Mouse (Mus musculus): ENCODE data around the gene Kcnq2. TPM values are rescaled to one million over a fixed set of nuclear protein-coding genes. Genes with fewer than 3 reads are reported as not detected.

Gene Kcnq2
- polyA plus RNA-seq, 1 experiment from 2014 or later, result 1.8 TPM

DNA sequence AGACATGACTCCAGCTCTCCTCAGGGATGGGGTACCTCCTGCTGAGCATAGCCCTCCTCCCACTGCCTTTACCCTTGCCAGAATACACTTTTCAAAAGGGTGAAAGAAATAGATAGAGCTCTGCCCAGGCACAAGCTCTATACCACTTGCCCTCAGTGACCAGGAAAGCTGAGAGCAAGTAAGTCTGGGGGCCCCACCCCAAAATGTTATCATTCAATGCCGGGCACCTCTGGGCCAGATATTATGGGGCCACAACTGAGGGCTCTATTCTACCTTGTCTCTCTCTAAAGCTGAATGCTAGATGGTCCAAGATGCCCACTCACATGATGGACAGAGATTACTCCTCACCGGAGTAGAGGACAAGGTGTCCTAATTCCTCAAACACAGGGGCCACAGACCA, 55.6 kb downstream of the Kcnq2 start:
- Histone ChIP-seq H3K27me3 (replicated peaks; ENCODE audit: low read depth, poor library complexity, severe bottlenecking) (peaks cover 9% of the 10 kb centered on the region; the same call in 1 of the 2 replicates), H3K4me3 (no peak overlapping the region), H3K9me3 (no peaks in the 10 kb centered on the region), H3K27ac (replicated peaks) (no peak overlapping the region), H3K4me1 (peaks cover 12% of the 10 kb centered on the region), H3K36me3 (replicated peaks) (no peaks in the 10 kb centered on the region)
- DNase-seq (ENCODE audit: low spot score), result no peak
- 92% methylated on average over 2 of the region's 2 CpGs for WGBS

DNA sequence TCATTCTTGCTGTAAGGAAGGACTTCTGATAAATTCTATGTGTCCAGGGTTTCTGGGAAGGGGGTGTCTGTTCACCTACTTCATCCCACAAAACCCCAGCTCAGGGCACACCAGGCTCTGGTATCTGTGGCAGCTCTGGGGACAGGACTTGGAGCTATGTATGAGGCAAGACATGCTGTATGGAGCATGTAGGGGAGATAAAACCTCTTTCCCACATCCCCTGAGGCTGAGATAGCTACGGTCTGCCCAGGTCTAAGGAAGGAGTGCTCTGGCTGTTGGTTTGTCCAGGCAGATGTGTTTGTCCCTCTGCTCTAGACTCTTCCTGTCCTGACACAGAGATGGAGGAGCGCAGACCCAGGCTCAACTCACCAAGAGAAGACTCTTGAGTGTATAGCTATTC, 56.2 kb downstream of the Kcnq2 start:
- WGBS, result 86% methylated on average over 2 of the region's 2 CpGs
- no peaks in the 10 kb centered on the region for H3K9me3 ChIP-seq
- peaks cover 9% of the 10 kb centered on the region; the same call in 1 of the 2 replicates for H3K27me3 ChIP-seq (replicated peaks; ENCODE audit: low read depth, poor library complexity, severe bottlenecking)
- H3K4me1 ChIP-seq, result peaks cover 12% of the 10 kb centered on the region
- no peak for DNase-seq (ENCODE audit: low spot score)
- no peak overlapping the region for H3K27ac ChIP-seq (replicated peaks)
- no peaks in the 10 kb centered on the region for H3K36me3 ChIP-seq (replicated peaks)
- H3K4me3 ChIP-seq, result no peak overlapping the region

DNA sequence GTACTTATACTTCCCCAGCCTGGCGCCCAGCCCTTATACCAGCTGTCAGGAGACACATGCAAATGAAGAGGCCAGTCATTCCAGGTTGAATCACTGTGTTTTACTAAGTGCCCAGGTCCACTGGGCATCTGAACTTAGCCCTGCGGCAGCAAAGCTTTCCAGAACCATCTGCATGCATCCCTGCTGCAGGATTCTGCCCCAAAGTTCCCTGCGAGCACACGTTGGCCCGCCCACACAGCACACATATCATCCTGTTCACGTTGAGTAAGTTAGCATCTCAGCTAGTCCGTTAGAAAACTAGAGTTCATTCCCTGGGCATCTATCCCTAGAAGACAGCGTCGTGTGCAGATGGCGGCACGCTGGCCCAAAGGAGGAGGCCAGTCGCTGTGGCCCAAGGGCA, 59.6 kb downstream of the Kcnq2 start:
- H3K27ac ChIP-seq (replicated peaks), result no peak overlapping the region
- 87% methylated on average over 12 of the region's 12 CpGs for WGBS
- H3K9me3 ChIP-seq, result no peaks in the 10 kb centered on the region
- H3K4me3 ChIP-seq, result no peak overlapping the region
- peaks cover 7% of the 10 kb centered on the region; the same call in 1 of the 2 replicates for H3K4me1 ChIP-seq
- DNase-seq (ENCODE audit: low spot score), result no peak
- H3K27me3 ChIP-seq (replicated peaks; ENCODE audit: low read depth, poor library complexity, severe bottlenecking), result no peaks in the 10 kb centered on the region
- H3K36me3 ChIP-seq (replicated peaks), result no peaks in the 10 kb centered on the region

DNA sequence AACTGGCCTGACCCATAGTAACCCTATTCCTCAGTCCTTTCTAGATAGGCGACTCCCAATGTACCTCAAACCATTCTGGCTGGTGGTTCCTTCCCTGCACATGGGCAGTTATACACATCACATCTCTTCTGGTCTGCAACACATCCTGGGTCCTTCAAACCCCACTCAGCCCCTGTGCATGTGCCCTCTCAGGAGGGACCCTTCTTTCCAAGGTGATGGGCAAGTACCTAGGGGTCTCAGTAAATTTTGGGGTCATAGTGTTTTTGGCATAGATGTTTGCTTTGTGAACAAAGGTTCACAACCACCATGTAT, 62.7 kb downstream of the Kcnq2 start:
- no peak overlapping the region for H3K27ac ChIP-seq (replicated peaks)
- WGBS, result 7% methylated on average over 1 of the region's 1 CpGs
- H3K9me3 ChIP-seq, result no peaks in the 10 kb centered on the region
- DNase-seq (ENCODE audit: low spot score), result no peak
- no peaks in the 10 kb centered on the region for H3K27me3 ChIP-seq (replicated peaks; ENCODE audit: low read depth, poor library complexity, severe bottlenecking)
- H3K36me3 ChIP-seq (replicated peaks), result no peaks in the 10 kb centered on the region
- no peak overlapping the region for H3K4me3 ChIP-seq
- H3K4me1 ChIP-seq, result peaks cover 7% of the 10 kb centered on the region; the same call in 1 of the 2 replicates

DNA sequence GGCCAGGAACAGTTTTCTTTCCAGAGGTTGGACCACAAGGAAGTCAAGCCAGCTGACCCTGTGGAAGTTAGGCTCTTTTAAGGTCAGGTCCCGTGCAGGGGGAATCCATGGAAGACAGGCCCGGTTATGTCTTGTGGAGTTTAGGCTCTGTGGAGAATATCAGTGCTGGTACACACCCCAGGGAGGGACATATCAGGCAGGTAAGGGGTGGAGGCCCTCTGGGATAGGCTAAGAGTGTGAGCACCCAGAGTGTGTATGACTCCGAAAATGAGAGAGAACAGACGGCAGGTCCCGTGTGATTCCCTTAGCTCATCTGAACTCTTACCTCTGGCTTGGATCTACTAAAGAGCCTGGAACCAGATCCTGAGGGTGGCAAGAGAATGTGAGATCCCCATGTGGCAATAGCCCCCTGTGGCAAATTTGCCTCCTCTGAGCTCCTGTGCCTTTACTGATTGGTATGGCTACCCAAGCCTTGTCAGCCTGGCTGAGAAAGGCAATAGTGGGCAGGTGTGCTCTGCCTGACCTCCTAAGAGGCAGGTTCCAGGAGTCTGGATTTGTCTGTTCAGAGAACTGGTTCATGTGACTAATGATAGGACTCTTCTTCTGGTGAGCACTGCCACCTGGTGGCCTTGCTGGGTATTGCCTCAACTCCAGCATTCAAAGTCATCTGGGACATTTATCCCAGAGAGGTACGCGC, 63.2 kb downstream of the Kcnq2 start:
- 66% methylated on average over 7 of the region's 7 CpGs for WGBS
- H3K4me3 ChIP-seq, result no peak overlapping the region
- H3K27me3 ChIP-seq (replicated peaks; ENCODE audit: low read depth, poor library complexity, severe bottlenecking), result no peaks in the 10 kb centered on the region

DNA sequence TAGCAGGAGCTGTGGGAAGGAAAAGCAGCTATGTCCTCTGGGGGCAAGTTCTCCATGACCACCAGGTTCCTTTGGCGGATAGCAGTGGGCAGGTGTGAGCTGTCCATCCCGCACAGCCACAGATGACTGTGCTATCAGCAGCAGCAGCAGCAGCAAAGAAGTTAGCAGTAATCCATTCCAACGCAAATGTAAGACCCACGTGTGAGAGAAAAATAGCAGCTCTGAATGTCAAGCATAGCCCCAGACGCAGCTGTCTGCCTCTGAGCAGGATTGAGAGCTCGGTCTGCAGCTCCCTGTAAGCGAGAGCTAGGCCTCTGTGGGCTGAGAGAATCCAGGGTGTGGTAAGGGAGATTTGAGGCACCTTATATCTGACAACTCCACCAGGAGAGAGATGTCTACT, 65.0 kb downstream of the Kcnq2 start:
- H3K4me1 ChIP-seq, result no peaks in the 10 kb centered on the region
- no peak overlapping the region for H3K4me3 ChIP-seq
- no peaks in the 10 kb centered on the region for H3K9me3 ChIP-seq
- DNase-seq (ENCODE audit: low spot score), result no peak
- no peak overlapping the region for H3K27ac ChIP-seq (replicated peaks)
- no peaks in the 10 kb centered on the region for H3K27me3 ChIP-seq (replicated peaks; ENCODE audit: low read depth, poor library complexity, severe bottlenecking)
- WGBS, result 62% methylated on average over 7 of the region's 7 CpGs
- H3K36me3 ChIP-seq (replicated peaks), result no peaks in the 10 kb centered on the region

More for the DNA sequence above, 63.2 kb downstream of the Kcnq2 start:
- DNase-seq (ENCODE audit: low spot score), result peak; percentile 83
- H3K4me1 ChIP-seq, result peaks cover 6% of the 10 kb centered on the region; the same call in 1 of the 2 replicates
- H3K9me3 ChIP-seq, result no peaks in the 10 kb centered on the region
- H3K27ac ChIP-seq (replicated peaks), result no peak overlapping the region
- no peaks in the 10 kb centered on the region for H3K36me3 ChIP-seq (replicated peaks)

DNA sequence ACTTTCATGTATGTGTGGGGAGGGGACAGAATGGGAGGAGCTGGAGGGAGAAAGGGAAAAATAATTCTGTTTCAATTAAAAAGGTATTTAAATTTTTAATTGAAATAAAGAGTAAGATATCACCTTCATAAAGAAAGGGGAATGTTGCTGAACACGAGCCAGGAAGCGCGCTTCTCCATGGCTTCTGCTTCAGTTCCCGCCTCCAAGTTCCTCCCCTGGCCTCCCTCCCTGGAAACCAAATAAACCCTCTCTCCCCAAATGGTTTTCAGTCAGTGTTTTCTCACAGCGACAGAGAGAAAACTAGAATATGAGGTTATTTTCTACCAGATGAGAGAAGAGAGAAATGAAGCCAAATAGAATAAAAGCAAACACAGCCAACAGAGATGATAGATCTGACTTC, 66.6 kb downstream of the Kcnq2 start:
- H3K4me3 ChIP-seq, result no peak overlapping the region
- H3K9me3 ChIP-seq, result no peaks in the 10 kb centered on the region
- H3K4me1 ChIP-seq, result no peaks in the 10 kb centered on the region
- H3K27ac ChIP-seq (replicated peaks), result no peak overlapping the region
- WGBS, result 70% methylated on average over 5 of the region's 5 CpGs
- no peaks in the 10 kb centered on the region for H3K36me3 ChIP-seq (replicated peaks)
- no peak for DNase-seq (ENCODE audit: low spot score)
- no peaks in the 10 kb centered on the region for H3K27me3 ChIP-seq (replicated peaks; ENCODE audit: low read depth, poor library complexity, severe bottlenecking)

DNA sequence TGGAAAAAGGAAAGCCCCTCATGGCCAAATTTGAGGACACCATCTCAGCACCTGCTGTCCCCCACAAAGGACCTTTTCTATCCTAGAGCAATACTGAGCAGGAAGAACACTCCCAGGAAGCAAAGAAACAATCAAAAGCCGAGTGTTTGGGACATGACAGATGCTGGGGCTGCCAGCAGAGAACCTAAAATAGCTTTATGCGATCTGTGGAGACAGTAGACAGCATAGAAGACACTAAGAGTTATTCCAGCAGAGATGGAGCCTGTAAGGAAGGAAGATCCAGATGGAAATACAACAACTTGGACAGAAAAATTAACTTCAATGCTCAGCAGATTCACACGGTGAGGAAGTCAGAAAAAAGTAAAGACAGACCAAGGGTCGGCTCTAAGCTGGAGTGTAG, 69.3 kb downstream of the Kcnq2 start:
- Histone ChIP-seq H3K9me3 (no peaks in the 10 kb centered on the region), H3K36me3 (replicated peaks) (no peaks in the 10 kb centered on the region), H3K27ac (replicated peaks) (no peak overlapping the region), H3K4me3 (no peak overlapping the region), H3K27me3 (replicated peaks; ENCODE audit: low read depth, poor library complexity, severe bottlenecking) (peaks cover 7% of the 10 kb centered on the region; the same call in 1 of the 2 replicates), H3K4me1 (no peaks in the 10 kb centered on the region)
- 67% methylated on average over 4 of the region's 4 CpGs for WGBS
- no peak for DNase-seq (ENCODE audit: low spot score)

DNA sequence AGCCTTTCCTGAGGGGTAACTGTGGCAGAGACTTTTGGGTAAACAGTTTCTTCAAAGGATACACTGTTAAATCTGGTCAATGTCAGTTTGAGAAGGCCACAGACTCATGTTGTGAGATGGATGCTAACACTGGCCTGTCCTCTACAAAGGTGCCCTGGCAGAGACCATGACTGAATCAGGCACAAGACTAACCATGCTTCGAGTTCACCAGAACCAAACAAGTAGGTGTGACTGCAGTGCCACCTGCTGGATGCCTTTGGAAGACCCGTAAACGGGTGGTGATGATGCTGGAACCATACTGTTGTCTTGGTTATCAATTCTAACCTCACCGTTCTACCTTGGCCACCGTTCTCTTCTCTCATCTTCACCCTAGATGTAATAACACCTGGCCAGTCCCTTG, 75.0 kb downstream of the Kcnq2 start:
- H3K4me1 ChIP-seq, result peaks cover 23% of the 10 kb centered on the region
- peak; percentile 78 for DNase-seq (ENCODE audit: low spot score)
- H3K4me3 ChIP-seq, result no peak overlapping the region
- H3K9me3 ChIP-seq, result no peaks in the 10 kb centered on the region
- peaks cover 7% of the 10 kb centered on the region; the same call in 1 of the 2 replicates for H3K27me3 ChIP-seq (replicated peaks; ENCODE audit: low read depth, poor library complexity, severe bottlenecking)
- 17% methylated on average over 5 of the region's 5 CpGs for WGBS
- H3K27ac ChIP-seq (replicated peaks), result no peak overlapping the region
- no peaks in the 10 kb centered on the region for H3K36me3 ChIP-seq (replicated peaks)

DNA sequence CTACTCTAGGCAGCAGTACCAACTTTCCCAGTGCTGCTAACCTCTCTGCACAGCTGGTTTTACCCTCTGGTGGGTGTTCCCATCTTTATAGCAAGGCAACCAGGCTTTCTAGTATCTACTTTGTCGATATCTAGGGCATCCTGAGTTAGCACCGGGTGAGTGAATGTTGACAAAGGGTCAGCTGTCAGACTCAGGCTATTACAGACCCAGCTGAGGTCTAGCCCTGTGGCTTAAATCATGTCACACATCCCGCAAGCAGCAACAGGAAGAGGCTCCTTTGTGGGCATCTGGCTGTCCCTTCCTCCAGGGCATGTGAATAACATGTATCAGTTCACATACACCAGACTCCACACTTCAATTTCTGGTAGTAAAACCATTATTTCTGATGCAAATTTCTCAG, 76.9 kb downstream of the Kcnq2 start:
- H3K27ac ChIP-seq (replicated peaks), result no peak overlapping the region
- H3K4me1 ChIP-seq, result peaks cover 23% of the 10 kb centered on the region
- H3K27me3 ChIP-seq (replicated peaks; ENCODE audit: low read depth, poor library complexity, severe bottlenecking), result peaks cover 7% of the 10 kb centered on the region; the same call in 1 of the 2 replicates
- H3K9me3 ChIP-seq, result no peaks in the 10 kb centered on the region
- no peaks in the 10 kb centered on the region for H3K36me3 ChIP-seq (replicated peaks)
- no peak for DNase-seq (ENCODE audit: low spot score)
- WGBS, result 51% methylated on average over 3 of the region's 3 CpGs
- H3K4me3 ChIP-seq, result no peak overlapping the region

DNA sequence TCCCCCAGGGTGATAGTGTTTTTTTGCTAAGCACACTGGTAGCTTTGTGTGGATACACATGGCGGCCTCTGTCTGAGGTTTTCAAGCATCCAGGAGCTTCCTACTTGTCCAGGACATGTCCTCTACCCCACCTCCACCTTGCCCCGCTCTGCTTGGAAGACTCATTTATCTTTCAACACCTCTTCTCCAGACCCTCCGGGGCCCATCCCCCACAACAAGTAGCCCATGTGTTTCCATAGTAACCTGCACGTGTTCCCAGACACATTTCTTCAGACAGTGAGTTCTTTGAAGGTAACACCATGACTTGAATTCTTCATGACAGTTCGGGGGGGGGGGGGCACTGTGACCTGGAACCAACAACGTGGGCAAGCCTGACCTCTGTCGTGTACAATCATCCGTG, 77.8 kb downstream of the Kcnq2 start:
- Histone ChIP-seq H3K4me1 (peaks cover 23% of the 10 kb centered on the region), H3K27me3 (replicated peaks; ENCODE audit: low read depth, poor library complexity, severe bottlenecking) (peaks cover 7% of the 10 kb centered on the region; the same call in 1 of the 2 replicates), H3K36me3 (replicated peaks) (no peaks in the 10 kb centered on the region), H3K27ac (replicated peaks) (no peak overlapping the region), H3K4me3 (no peak overlapping the region), H3K9me3 (no peaks in the 10 kb centered on the region)
- WGBS, result 61% methylated on average over 8 of the region's 8 CpGs
- DNase-seq (ENCODE audit: low spot score), result no peak

DNA sequence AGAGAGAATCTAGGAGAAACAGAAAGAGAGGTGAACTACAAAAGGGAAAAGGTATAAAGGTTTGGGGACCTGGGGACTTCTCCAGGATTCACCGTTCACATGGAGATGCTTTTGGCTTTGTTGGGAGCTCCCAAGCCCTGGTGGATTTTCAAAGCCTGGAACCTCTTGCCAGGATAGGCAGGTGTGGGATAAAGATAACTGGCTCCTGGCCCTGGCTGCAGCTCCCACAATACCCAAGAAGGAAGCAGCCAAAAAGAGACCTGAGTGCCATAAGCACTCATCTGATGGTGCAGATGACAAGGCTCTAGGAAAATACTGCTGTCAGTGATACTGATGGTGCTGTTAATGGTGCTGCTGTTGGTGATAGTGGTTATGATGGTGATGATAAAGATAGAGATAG, 82.9 kb downstream of the Kcnq2 start:
- no peak overlapping the region for H3K4me3 ChIP-seq
- H3K4me1 ChIP-seq, result peaks cover 6% of the 10 kb centered on the region
- H3K27ac ChIP-seq (replicated peaks), result no peak overlapping the region
- H3K27me3 ChIP-seq (replicated peaks; ENCODE audit: low read depth, poor library complexity, severe bottlenecking), result no peaks in the 10 kb centered on the region
- no peak for DNase-seq (ENCODE audit: low spot score)
- whole genome bisulfite sequencing, result 88% methylated on average over 1 of the region's 1 CpGs
- no peaks in the 10 kb centered on the region for H3K36me3 ChIP-seq (replicated peaks)
- H3K9me3 ChIP-seq, result no peaks in the 10 kb centered on the region

DNA sequence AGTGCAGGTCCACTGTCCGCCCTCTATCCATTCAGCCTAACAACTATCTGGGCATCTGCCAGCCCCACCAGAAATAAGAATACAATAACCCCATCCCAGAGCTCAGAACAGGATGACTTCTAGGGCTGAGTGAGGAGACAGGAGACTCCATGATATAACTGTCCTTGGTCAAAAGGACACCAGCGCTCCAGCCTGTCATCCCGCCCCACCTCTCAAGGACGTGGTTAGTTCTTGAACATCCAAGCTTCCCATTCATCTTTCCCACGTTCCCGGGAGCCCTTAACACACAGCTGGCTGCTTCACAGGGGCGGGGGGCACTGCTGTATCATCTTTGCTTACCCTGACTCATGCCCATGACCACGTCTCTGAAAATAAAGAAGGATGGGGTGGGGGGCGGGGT, 86.1 kb downstream of the Kcnq2 start:
- Histone ChIP-seq H3K4me1 (peaks cover 9% of the 10 kb centered on the region), H3K4me3 (no peak overlapping the region), H3K9me3 (no peaks in the 10 kb centered on the region), H3K36me3 (replicated peaks) (no peaks in the 10 kb centered on the region), H3K27ac (replicated peaks) (no peak overlapping the region), H3K27me3 (replicated peaks; ENCODE audit: low read depth, poor library complexity, severe bottlenecking) (no peaks in the 10 kb centered on the region)
- WGBS, result 85% methylated on average over 9 of the region's 9 CpGs
- DNase-seq (ENCODE audit: low spot score), result no peak
